Mouse (Mus musculus) liver, embryonic 14.5 days (tissue): ENCODE measurements around the gene Slc17a6. TPM values are rescaled to one million over a fixed set of nuclear protein-coding genes. Genes with fewer than 3 reads are reported as not detected.
A peak's percentile ranks its signal among the peaks of the same experiment; 100 is the strongest.

ENCODE experiments used
- ATAC-seq: fragments of 200-750 bp; cut with Nextera tagmentation; 2 replicates; pipeline ENCODE4 v1.8.0; 2017; ENCODE audit warnings: moderate number of reproducible peaks, mild to moderate bottlenecking, moderate library complexity; ENCODE audit not compliant: insufficient read depth
- DNase-seq, 3 experiments: peaks; one replicate each; pipeline ENCODE4 v3.0.0-alpha.2; 2012 to 2013; ENCODE audit warnings: low read depth in 3 of 3, low spot score in 3 of 3
- H3K27ac ChIP-seq: fragments of 300-500 bp; sonication (generic); 2 replicates; pipeline ENCODE4 v1.5.1; 2014; ENCODE audit warnings: moderate library complexity, mild to moderate bottlenecking, control low read depth, inconsistent platforms
- H3K27me3 ChIP-seq: fragments of 300-500 bp; sonication (generic); 2 replicates; pipeline ENCODE4 v1.6.1; 2014; ENCODE audit warnings: mild to moderate bottlenecking, low read length, moderate library complexity; ENCODE audit not compliant: control insufficient read depth, insufficient read depth
- H3K36me3 ChIP-seq: fragments of 300-500 bp; sonication (generic); replicated peaks from 2 replicates; pipeline ENCODE4 v1.6.1; 2014; ENCODE audit warnings: low read depth; ENCODE audit not compliant: control insufficient read depth, insufficient read depth
- H3K4me1 ChIP-seq, 2 experiments: fragments of 200-500 bp in 1 of 2; fragments of 300-500 bp in 1 of 2; sonication (generic) in 1 of 2; replicated peaks; 2 replicates each; pipeline ENCODE4 v1.6.1; 2012 to 2014; ENCODE audit warnings: antibody characterized with exemption in 1 of 2, inconsistent platforms in 1 of 2, low read length in 1 of 2; ENCODE audit not compliant: control insufficient read depth in 2 of 2, insufficient read depth in 2 of 2
- H3K4me2 ChIP-seq: fragments of 300-500 bp; sonication (generic); 2 replicates; pipeline ENCODE4 v1.6.1; 2014; ENCODE audit warnings: low read depth, mild to moderate bottlenecking, control low read depth, moderate library complexity
- H3K4me3 ChIP-seq, 2 experiments: fragments of 200-500 bp in 1 of 2; fragments of 300-500 bp in 1 of 2; sonication (generic) in 1 of 2; 2 replicates each; pipeline ENCODE4 v1.5.1; 2012 to 2014; ENCODE audit warnings: low read depth in 2 of 2, low read length in 2 of 2, mild to moderate bottlenecking in 2 of 2, control low read depth in 1 of 2, inconsistent platforms in 1 of 2, moderate library complexity in 1 of 2; ENCODE audit not compliant: insufficient read depth in 1 of 2
- H3K9ac ChIP-seq: fragments of 300-500 bp; sonication (generic); replicated peaks from 2 replicates; pipeline ENCODE4 v1.6.1; 2014; ENCODE audit warnings: mild to moderate bottlenecking, control low read depth, moderate library complexity
- H3K9me3 ChIP-seq: fragments of 300-500 bp; sonication (generic); 2 replicates; pipeline ENCODE4 v1.6.1; 2016; ENCODE audit warnings: low read length, mixed read lengths; ENCODE audit not compliant: control insufficient read depth
- CTCF ChIP-seq: IDR thresholded peaks from 2 replicates; pipeline ENCODE4 v1.5.1; 2016; ENCODE audit warnings: antibody characterized with exemption, low read depth, control low read depth
- EP300 ChIP-seq: IDR thresholded peaks from 2 replicates; pipeline ENCODE4 v1.6.1; 2016; ENCODE audit warnings: antibody characterized with exemption, low read depth
- WGBS: fragments of 180-500 bp; shearing (Covaris S2); extraction: QIAGEN DNeasy Blood & Tissue Kit; methylation state at CpG from one replicate; pipeline ENCODE4 v1.1.7; 2014; ENCODE audit not compliant: insufficient replicate concordance; 5-methylcytosine and 5-hydroxymethylcytosine counted together
- polyA plus RNA-seq, 2 experiments: library from polyadenylated mRNA; depleted of rRNA in 1 of 2; stranded (reverse) in 1 of 2; unstranded in 1 of 2; fragments of >200 nt; fragmentation: Nextera tagmentation in 1 of 2; extraction: Ambion mirVana in 1 of 2; gene quantifications; 2 replicates each; pipeline versions ENCODE4 v1.2.1 to v1.2.3; 2012 to 2014

The Slc17a6 gene
- polyA plus RNA-seq (2012; rRNA removed) (0.11 TPM in 1 of 2 replicates, not detected in the other), polyA plus RNA-seq (2014; fragmentation: Nextera tagmentation; extraction: Ambion mirVana) (not detected in 2 replicates)

GRCm38 (mm10) chr7:51621694-51622145 lies at the start of gene Slc17a6:
Slc17a6 (plus strand) TSS chr7:51622006.
- ATAC-seq (no peak), DNase-seq (no peak)
- Histone ChIP-seq H3K9ac (no peak within 1 kb of the TSS), H3K27ac (no peak within 1 kb of the TSS), H3K27me3 (peaks cover 39% of the 10 kb centered on the region), H3K36me3 (no peaks in the 10 kb centered on the region), H3K4me1 (no peaks in the 10 kb centered on the region), H3K4me3 (no peak within 1 kb of the TSS), H3K4me2 (no peak within 1 kb of the TSS), H3K9me3 (no peaks in the 10 kb centered on the region)
- WGBS = 2% methylated on average over 23 of the region's 23 CpGs
- TF ChIP-seq EP300 (no peak), CTCF (no peak)

- H3K27ac ChIP-seq = no peak overlapping the region
- H3K9me3 ChIP-seq = no peaks in the 10 kb centered on the region
- H3K4me1 ChIP-seq = no peaks in the 10 kb centered on the region
- no peak overlapping the region for H3K4me3 ChIP-seq
- H3K4me2 ChIP-seq = no peak overlapping the region
- H3K27me3 ChIP-seq = no peaks in the 10 kb centered on the region
- no peak overlapping the region for H3K9ac ChIP-seq
- DNase-seq (no peak), ATAC-seq (no peak)
- no peaks in the 10 kb centered on the region for H3K36me3 ChIP-seq
- WGBS = 62% methylated on average over 4 of the region's 4 CpGs
- TF ChIP-seq EP300 (no peak), CTCF (no peak)
Observed at GRCm38 (mm10) chr7:51600021-51600420, 21.8 kb upstream of the Slc17a6 start.

DNA sequence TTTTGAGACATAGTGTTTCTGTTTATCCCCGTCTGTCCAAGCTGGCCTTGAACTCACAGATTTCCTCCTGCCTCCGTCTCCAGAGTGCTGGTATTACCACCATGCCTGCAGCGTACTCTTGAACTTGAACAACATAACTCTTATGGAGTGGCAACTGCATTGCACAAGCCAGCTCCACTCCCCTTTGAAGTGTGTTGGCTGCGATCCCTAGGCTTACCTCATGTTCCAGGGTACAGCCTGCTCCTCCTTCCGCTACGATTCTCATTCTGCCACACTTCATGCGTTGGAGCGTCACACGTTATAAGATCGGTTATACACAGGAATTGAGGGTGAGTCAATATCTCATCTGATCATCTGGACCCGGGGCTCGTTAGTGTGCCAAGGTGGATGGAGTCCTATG lies 18.1 kb upstream of the Slc17a6 start:
- H3K27me3 ChIP-seq = no peaks in the 10 kb centered on the region
- H3K9me3 ChIP-seq = no peaks in the 10 kb centered on the region
- WGBS = 73% methylated on average over 12 of the region's 12 CpGs
- DNase-seq (no peak), ATAC-seq (no peak)
- H3K4me2 ChIP-seq = no peak overlapping the region
- H3K9ac ChIP-seq = no peak overlapping the region
- no peak overlapping the region for H3K27ac ChIP-seq
- H3K4me3 ChIP-seq = no peak overlapping the region
- H3K4me1 ChIP-seq = no peaks in the 10 kb centered on the region
- no peak for TF ChIP-seq EP300
- no peak for TF ChIP-seq CTCF
- no peaks in the 10 kb centered on the region for H3K36me3 ChIP-seq

DNA sequence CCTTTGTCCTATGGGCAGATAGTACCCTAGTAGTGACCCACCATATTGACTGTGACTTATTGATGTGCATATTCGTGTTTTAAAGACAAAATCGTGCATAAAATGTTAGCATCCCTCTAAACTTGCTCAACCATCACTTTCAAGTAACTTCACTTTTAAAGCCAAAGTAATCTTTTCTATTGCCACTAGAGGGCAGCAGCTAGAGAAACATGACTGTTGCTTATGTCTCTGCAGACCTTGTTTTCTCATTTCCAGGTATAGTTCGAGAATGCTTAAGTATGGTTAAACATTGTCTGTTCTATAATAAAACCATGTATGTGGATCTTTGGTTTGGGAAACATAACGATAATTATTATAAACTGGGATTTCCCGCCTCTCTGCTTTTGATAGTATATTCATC lies 7.4 kb upstream of the Slc17a6 start:
- WGBS = 20% methylated on average over 5 of the region's 5 CpGs
- TF ChIP-seq CTCF = peak; percentile 38; the same call in 1 of the 2 replicates
- TF ChIP-seq EP300 = no peak
- Histone ChIP-seq H3K9ac (no peak overlapping the region), H3K4me1 (no peaks in the 10 kb centered on the region), H3K27me3 (no peaks in the 10 kb centered on the region), H3K36me3 (no peaks in the 10 kb centered on the region), H3K27ac (no peak overlapping the region), H3K4me3 (no peak overlapping the region), H3K4me2 (no peak overlapping the region), H3K9me3 (no peaks in the 10 kb centered on the region)
- ATAC-seq (no peak), DNase-seq (no peak)

- Histone ChIP-seq H3K4me3 (no peak overlapping the region), H3K4me2 (no peak overlapping the region), H3K4me1 (no peaks in the 10 kb centered on the region), H3K27me3 (peaks cover 9% of the 10 kb centered on the region), H3K36me3 (no peaks in the 10 kb centered on the region), H3K27ac (no peak overlapping the region), H3K9ac (no peak overlapping the region), H3K9me3 (no peaks in the 10 kb centered on the region)
- no peak for DNase-seq
- ATAC-seq = no peak
- no peak for TF ChIP-seq CTCF
- TF ChIP-seq EP300 = no peak
Observed at GRCm38 (mm10) chr7:51617941-51618340, 3.9 kb upstream of the Slc17a6 start.
